Mouse (Mus musculus) liver, embryonic 13.5 days (tissue): ENCODE data around the gene Cxcr4. TPM values are rescaled to one million over a fixed set of nuclear protein-coding genes. Genes with fewer than 3 reads are reported as not detected.

Experiments used
- ATAC-seq: fragments of 200-750 bp; cut with Nextera tagmentation; 2 replicates; pipeline ENCODE4 v1.8.0; 2017; ENCODE audit warnings: low read depth, mild to moderate bottlenecking, moderate number of reproducible peaks, moderate library complexity
- DNase-seq: peaks from one replicate; pipeline ENCODE4 v3.0.0; 2022
- H3K27ac ChIP-seq: fragments of 300-500 bp; sonication (generic); 2 replicates; pipeline ENCODE4 v1.5.1; 2015; ENCODE audit warnings: moderate library complexity, mild to moderate bottlenecking, inconsistent platforms
- H3K27me3 ChIP-seq: fragments of 300-500 bp; sonication (generic); 2 replicates; pipeline ENCODE4 v1.6.1; 2015; ENCODE audit warnings: mild to moderate bottlenecking, inconsistent platforms
- H3K36me3 ChIP-seq: fragments of 300-500 bp; sonication (generic); 2 replicates; pipeline ENCODE4 v1.6.1; 2015; ENCODE audit warnings: mild to moderate bottlenecking, inconsistent platforms
- H3K4me1 ChIP-seq: fragments of 300-500 bp; sonication (generic); replicated peaks from 2 replicates; pipeline ENCODE4 v1.6.1; 2015; ENCODE audit warnings: inconsistent platforms
- H3K4me2 ChIP-seq: fragments of 300-500 bp; sonication (generic); 2 replicates; pipeline ENCODE4 v1.6.1; 2015; ENCODE audit warnings: inconsistent platforms, mild to moderate bottlenecking, moderate library complexity
- H3K4me3 ChIP-seq: fragments of 300-500 bp; sonication (generic); replicated peaks from 2 replicates; pipeline ENCODE4 v1.5.1; 2015; ENCODE audit warnings: mild to moderate bottlenecking, inconsistent platforms
- H3K9ac ChIP-seq: fragments of 300-500 bp; sonication (generic); 2 replicates; pipeline ENCODE4 v1.6.1; 2015; ENCODE audit warnings: mild to moderate bottlenecking, inconsistent platforms
- H3K9me3 ChIP-seq: fragments of 300-500 bp; sonication (generic); replicated peaks from 2 replicates; pipeline ENCODE4 v1.6.1; 2016; ENCODE audit warnings: inconsistent platforms
- WGBS: fragments of 180-500 bp; shearing (Covaris S2); methylation state at CpG from one replicate; pipeline ENCODE4 v1.1.7; 2015; ENCODE audit not compliant: insufficient replicate concordance; 5-methylcytosine and 5-hydroxymethylcytosine counted together
- polyA plus RNA-seq: library from polyadenylated mRNA; unstranded; fragments of >200 nt; fragmentation: Nextera tagmentation; extraction: Ambion mirVana; gene quantifications from 2 replicates; pipeline ENCODE4 v1.2.1, GENCODE M21; 2015

Cxcr4 gene
- polyA plus RNA-seq, 1 experiment from 2014 or later, result 1.0 TPM

GRCm38 (mm10) chr1:128616586-128616985 is 24.5 kb upstream of the Cxcr4 start:
- no peak for ATAC-seq
- no peaks in the 10 kb centered on the region for H3K9me3 ChIP-seq
- WGBS, result 35% methylated on average over 2 of the region's 2 CpGs
- no peak overlapping the region for H3K27ac ChIP-seq
- no peak overlapping the region for H3K9ac ChIP-seq
- no peaks in the 10 kb centered on the region for H3K4me1 ChIP-seq
- no peaks in the 10 kb centered on the region for H3K36me3 ChIP-seq
- no peak for DNase-seq
- H3K27me3 ChIP-seq, result no peaks in the 10 kb centered on the region
- H3K4me3 ChIP-seq, result no peak overlapping the region
- H3K4me2 ChIP-seq, result no peak overlapping the region

GRCm38 (mm10) chr1:128615459-128615806 is 23.3 kb upstream of the Cxcr4 start:
- ATAC-seq, result no peak
- WGBS, result 41% methylated on average over 2 of the region's 2 CpGs

DNA sequence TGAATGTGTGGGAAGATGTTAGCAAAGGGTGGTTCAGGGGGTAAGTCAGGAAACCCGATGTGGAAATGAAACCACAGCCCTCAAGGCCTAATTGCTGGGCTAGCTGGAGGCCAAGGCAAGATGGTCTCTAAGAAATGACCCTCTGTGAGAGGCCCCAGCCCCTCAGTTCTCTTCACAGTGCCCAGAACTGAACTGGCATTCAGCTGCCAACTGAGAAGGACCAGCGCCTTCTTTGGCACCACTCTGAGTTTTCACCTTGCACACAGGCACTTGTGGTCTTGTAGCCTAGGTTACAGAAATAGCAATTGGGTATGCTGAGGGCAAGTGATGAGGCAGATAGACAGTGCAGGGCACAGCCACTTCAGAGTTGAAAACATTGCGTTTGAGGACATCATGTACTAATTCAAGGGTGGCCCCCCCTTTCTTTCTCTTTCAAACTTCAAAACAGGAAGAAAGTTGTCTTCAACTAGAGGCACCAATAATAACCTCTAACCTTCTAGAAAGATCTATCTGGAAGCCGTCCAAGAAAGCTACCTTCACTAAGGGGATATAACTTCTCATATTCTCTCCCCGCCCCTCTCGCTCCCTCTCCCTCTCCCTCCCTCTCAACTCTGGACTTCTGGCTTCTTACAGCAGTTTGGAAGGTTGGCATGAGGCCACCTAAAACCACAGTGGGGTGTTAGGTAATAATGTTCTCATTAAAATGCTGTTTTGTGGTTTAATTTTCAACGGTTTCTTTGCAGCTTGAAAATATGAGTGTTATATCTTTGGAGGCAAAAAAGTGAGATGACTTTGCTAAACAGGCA is 22.8 kb upstream of the Cxcr4 start:
- Histone ChIP-seq H3K9me3 (no peaks in the 10 kb centered on the region), H3K4me3 (no peak overlapping the region), H3K36me3 (no peaks in the 10 kb centered on the region), H3K4me2 (no peak overlapping the region), H3K27ac (no peak overlapping the region), H3K4me1 (no peaks in the 10 kb centered on the region), H3K27me3 (no peaks in the 10 kb centered on the region), H3K9ac (no peak overlapping the region)
- ATAC-seq, result 0 out of 2 replicates have a peak, but pooled peaks have one; percentile 29
- 36% methylated on average over 7 of the region's 7 CpGs for WGBS
- no peak for DNase-seq

More at GRCm38 (mm10) chr1:128615459-128615806, 23.3 kb upstream of the Cxcr4 start:
- Histone ChIP-seq H3K36me3 (no peaks in the 10 kb centered on the region), H3K9ac (no peak overlapping the region), H3K27me3 (no peaks in the 10 kb centered on the region), H3K27ac (0 out of 2 replicates have a peak overlapping the region, but pooled peaks have one; percentile 29), H3K4me2 (no peak overlapping the region), H3K4me1 (no peaks in the 10 kb centered on the region), H3K9me3 (no peaks in the 10 kb centered on the region), H3K4me3 (no peak overlapping the region)
- no peak for DNase-seq

GRCm38 (mm10) chr1:128608119-128608518 is 16.0 kb upstream of the Cxcr4 start:
- Histone ChIP-seq H3K4me3 (no peak overlapping the region), H3K36me3 (no peaks in the 10 kb centered on the region), H3K9me3 (no peaks in the 10 kb centered on the region), H3K9ac (no peak overlapping the region), H3K27me3 (no peaks in the 10 kb centered on the region), H3K4me1 (no peaks in the 10 kb centered on the region), H3K4me2 (no peak overlapping the region), H3K27ac (no peak overlapping the region)
- no peak for DNase-seq
- no peak for ATAC-seq
- 40% methylated on average over 6 of the region's 6 CpGs for WGBS

GRCm38 (mm10) chr1:128607423-128607822 is 15.3 kb upstream of the Cxcr4 start:
- H3K4me2 ChIP-seq, result no peak overlapping the region
- no peaks in the 10 kb centered on the region for H3K4me1 ChIP-seq
- H3K9me3 ChIP-seq, result no peaks in the 10 kb centered on the region
- WGBS, result 41% methylated on average over 3 of the region's 3 CpGs
- ATAC-seq, result no peak
- H3K4me3 ChIP-seq, result no peak overlapping the region
- DNase-seq, result no peak
- H3K27me3 ChIP-seq, result no peaks in the 10 kb centered on the region
- no peak overlapping the region for H3K9ac ChIP-seq
- H3K36me3 ChIP-seq, result no peaks in the 10 kb centered on the region
- H3K27ac ChIP-seq, result no peak overlapping the region

GRCm38 (mm10) chr1:128605794-128606193 is 13.7 kb upstream of the Cxcr4 start:
- no peaks in the 10 kb centered on the region for H3K27me3 ChIP-seq
- H3K4me2 ChIP-seq, result no peak overlapping the region
- ATAC-seq (no peak), DNase-seq (no peak)
- H3K9ac ChIP-seq, result no peak overlapping the region
- H3K9me3 ChIP-seq, result no peaks in the 10 kb centered on the region
- no peak overlapping the region for H3K4me3 ChIP-seq
- WGBS, result 8% methylated on average over 1 of the region's 1 CpGs
- no peaks in the 10 kb centered on the region for H3K36me3 ChIP-seq
- no peaks in the 10 kb centered on the region for H3K4me1 ChIP-seq
- no peak overlapping the region for H3K27ac ChIP-seq

GRCm38 (mm10) chr1:128602688-128603385 is 10.7 kb upstream of the Cxcr4 start:
- DNase-seq (no peak), ATAC-seq (no peak)
- Histone ChIP-seq H3K4me3 (no peak overlapping the region), H3K4me1 (no peaks in the 10 kb centered on the region), H3K27ac (no peak overlapping the region), H3K27me3 (no peaks in the 10 kb centered on the region), H3K9me3 (no peaks in the 10 kb centered on the region), H3K9ac (no peak overlapping the region), H3K4me2 (no peak overlapping the region), H3K36me3 (no peaks in the 10 kb centered on the region)
- 70% methylated on average over 8 of the region's 8 CpGs for WGBS

DNA sequence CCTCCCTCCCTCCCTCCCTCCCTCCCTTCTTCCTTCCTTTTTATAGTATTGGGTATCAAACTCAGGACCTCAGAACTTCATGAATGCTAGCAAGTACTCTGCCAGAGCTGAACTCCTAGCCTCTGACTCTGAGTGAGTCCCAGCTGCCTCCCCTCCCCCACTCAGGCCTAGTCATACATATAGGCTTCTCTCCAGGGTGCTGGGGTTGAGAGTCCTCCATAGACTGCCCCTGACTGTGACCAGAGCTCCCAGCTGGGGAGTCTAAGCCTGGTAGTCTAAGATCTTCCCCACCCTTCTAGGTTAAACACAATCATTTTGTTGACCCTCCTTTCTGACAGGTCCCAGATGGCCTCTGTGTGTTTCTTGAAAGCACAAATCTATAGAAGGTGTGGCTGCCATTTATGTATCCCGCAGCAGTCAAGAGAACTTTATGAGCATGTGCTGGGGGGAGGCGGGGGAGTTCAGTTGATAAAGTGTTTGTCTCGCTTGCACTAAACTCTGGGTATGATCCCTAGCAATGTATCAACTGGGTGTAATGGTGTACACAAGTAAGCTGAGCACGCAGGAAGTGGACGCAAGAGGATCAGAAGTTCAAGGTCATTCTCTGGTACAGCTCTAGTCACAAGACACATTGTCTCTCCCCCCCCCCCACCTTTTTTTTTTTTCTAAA is 10.1 kb upstream of the Cxcr4 start:
- Histone ChIP-seq H3K27ac (no peak overlapping the region), H3K36me3 (no peaks in the 10 kb centered on the region), H3K4me2 (no peak overlapping the region), H3K4me1 (no peaks in the 10 kb centered on the region), H3K9ac (no peak overlapping the region), H3K4me3 (no peak overlapping the region), H3K9me3 (no peaks in the 10 kb centered on the region), H3K27me3 (no peaks in the 10 kb centered on the region)
- ATAC-seq (no peak), DNase-seq (no peak)
- WGBS, result 69% methylated on average over 5 of the region's 5 CpGs

GRCm38 (mm10) chr1:128601307-128601706 is 9.2 kb upstream of the Cxcr4 start:
- Histone ChIP-seq H3K27ac (no peak overlapping the region), H3K4me3 (no peak overlapping the region)
- no peak for ATAC-seq

DNA sequence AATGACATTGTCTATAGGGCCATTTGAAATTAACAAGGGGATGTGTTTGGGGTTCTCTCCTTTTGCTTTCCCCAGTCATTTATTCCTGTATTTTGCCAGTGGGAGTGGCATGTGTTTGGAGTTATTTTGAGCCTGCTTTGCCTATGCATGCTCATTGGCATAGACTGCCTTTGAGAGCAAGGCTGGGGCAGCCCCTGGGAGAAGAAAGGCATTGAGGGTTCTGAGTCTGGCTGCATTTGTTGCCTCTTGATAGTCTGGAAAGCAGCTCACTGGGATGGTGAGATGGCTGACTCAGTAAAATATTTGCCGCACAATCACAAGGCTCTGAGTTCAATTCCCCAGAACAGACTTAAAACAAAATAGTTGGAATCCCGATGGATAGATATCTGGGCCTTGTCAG is 8.5 kb upstream of the Cxcr4 start:
- H3K36me3 ChIP-seq, result no peaks in the 10 kb centered on the region
- H3K4me3 ChIP-seq, result no peak overlapping the region
- H3K9me3 ChIP-seq, result no peaks in the 10 kb centered on the region
- DNase-seq (no peak), ATAC-seq (no peak)
- no peaks in the 10 kb centered on the region for H3K4me1 ChIP-seq
- 75% methylated on average over 2 of the region's 2 CpGs for WGBS
- no peak overlapping the region for H3K9ac ChIP-seq
- no peak overlapping the region for H3K4me2 ChIP-seq
- H3K27ac ChIP-seq, result no peak overlapping the region
- H3K27me3 ChIP-seq, result peaks cover 7% of the 10 kb centered on the region

More at GRCm38 (mm10) chr1:128601307-128601706, 9.2 kb upstream of the Cxcr4 start:
- Histone ChIP-seq H3K9ac (no peak overlapping the region), H3K4me1 (no peaks in the 10 kb centered on the region), H3K4me2 (no peak overlapping the region), H3K9me3 (no peaks in the 10 kb centered on the region), H3K36me3 (no peaks in the 10 kb centered on the region), H3K27me3 (no peaks in the 10 kb centered on the region)
- whole genome bisulfite sequencing, result 50% methylated on average over 5 of the region's 5 CpGs
- no peak for DNase-seq

- H3K4me1 ChIP-seq, result peaks cover 6% of the 10 kb centered on the region; the same call in 1 of the 2 replicates
- no peak overlapping the region for H3K4me2 ChIP-seq
- no peak overlapping the region for H3K9ac ChIP-seq
- H3K27me3 ChIP-seq, result peaks cover 39% of the 10 kb centered on the region
- DNase-seq, result no peak
- no peak overlapping the region for H3K27ac ChIP-seq
- no peaks in the 10 kb centered on the region for H3K9me3 ChIP-seq
- no peak overlapping the region for H3K4me3 ChIP-seq
- no peaks in the 10 kb centered on the region for H3K36me3 ChIP-seq
- 34% methylated on average over 15 of the region's 15 CpGs for WGBS
- no peak for ATAC-seq
These were observed 5.2 kb upstream of the Cxcr4 start for GRCm38 (mm10) chr1:128597209-128597782.
